8 mouse cellular contexts compared by ENCODE assay signal in the genomic region with DNA sequence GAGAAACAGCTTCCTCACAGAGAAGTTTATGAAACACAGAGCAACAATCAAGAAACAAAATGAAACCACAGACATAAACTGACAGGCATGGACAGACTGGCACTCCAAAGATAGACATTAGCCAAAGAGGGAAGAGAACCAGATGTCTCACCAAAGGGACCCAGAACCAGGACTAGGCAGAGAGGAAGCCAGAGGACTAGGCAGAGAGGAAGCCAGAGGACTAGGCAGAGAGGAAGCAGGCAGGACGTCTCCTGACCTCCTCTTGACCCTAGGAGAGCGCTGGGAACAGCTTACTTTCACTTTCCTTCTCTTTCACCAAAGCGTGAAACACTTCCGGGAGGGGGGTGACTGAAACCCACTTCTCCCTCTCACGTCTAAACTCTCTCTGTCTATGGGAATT. TPM values are rescaled to one million over a fixed set of nuclear protein-coding genes. Genes with fewer than 3 reads are reported as not detected.
A peak's percentile ranks its signal among the peaks of the same experiment; 100 is the strongest.
DNase-seq lines count a peak whose midpoint lies in the region; TF ChIP-seq lines count a peak whose summit lies in the region.

No protein-coding gene starts in this region.

- no peak for TF ChIP-seq CTCF in heart, adult 2 months (IDR thresholded peaks at IDR 0.05)

- DNase-seq in CD4-positive, CD25-positive, alpha-beta regulatory T cell, adult 2 months (ENCODE audit: low read depth, low spot score): peak; percentile 79
- peak; percentile 80 for DNase-seq in adipocyte (ENCODE audit: low spot score)
- peak; percentile 61 to 79 for DNase-seq in heart, adult 2 months
- peak; percentile 75 for DNase-seq in kidney, postnatal 10 days
- DNase-seq in thymus, adult 18-20 months: peak; percentile 42 to 63
- no peak for DNase-seq in cerebellum, postnatal 25 days
- no peak for DNase-seq in ovary, postnatal 14 days (ENCODE audit: low spot score)

- TF ChIP-seq EP300 in heart, adult 2 months (IDR thresholded peaks at IDR 0.05; ENCODE audit: insufficient read depth, low read depth, low read length): no peak

- no peaks in the 10 kb centered on the region for H3K79me2 ChIP-seq in heart, adult 2 months (replicated peaks; ENCODE audit: control insufficient read depth, insufficient read depth, low read length)
- no peaks in the 10 kb centered on the region for H3K79me2 ChIP-seq in macrophage (ENCODE audit: inconsistent target)

- peak; percentile 52; the same call in 1 of the 2 replicates for TF ChIP-seq POLR2A in heart, adult 2 months (IDR thresholded peaks at IDR 0.05; ENCODE audit: insufficient read depth, low read depth, low read length)

- no peaks in the 10 kb centered on the region for H3K27me3 ChIP-seq in heart, adult 2 months (ENCODE audit: control insufficient read depth, insufficient read depth, low read length)

- WGBS in heart, adult 2 months: 3% methylated on average over 5 of the region's 5 CpGs
- 4% methylated on average over 5 of the region's 5 CpGs for WGBS in macrophage (ENCODE audit: missing documents)

- peak overlapping the region; percentile 73 for H3K27ac ChIP-seq in heart, adult 2 months
- peak overlapping the region; percentile 69 for H3K27ac ChIP-seq in macrophage

- H3K36me3 ChIP-seq in heart, adult 2 months (ENCODE audit: control insufficient read depth, insufficient read depth, low read length): no peaks in the 10 kb centered on the region
- no peaks in the 10 kb centered on the region for H3K36me3 ChIP-seq in macrophage (ENCODE audit: inconsistent target)

- intact Hi-C loops in heart, adult 2 months (cut with DNase I): loop anchor here (5.0 kb wide), 1 partner anchor 382 kb away; no protein-coding TSS in a partner anchor

- peaks cover 6% of the 10 kb centered on the region for H3K4me1 ChIP-seq in heart, adult 2 months (ENCODE audit: control insufficient read depth, insufficient read depth, low read length)

- H3K4me3 ChIP-seq in heart, adult 2 months: peak overlapping the region; percentile 46
- peak overlapping the region; percentile 22 for H3K4me3 ChIP-seq in macrophage (ENCODE audit: inconsistent target)

- peak overlapping the region; percentile 43 for H3K9ac ChIP-seq in heart, adult 2 months (ENCODE audit: low read depth, low read length)

RNA-seq across cellular contexts. Expression of gene Ccdc88b, which starts 11.3 kb away (rescaled TPM):
- total RNA-seq in heart, adult 2 months (2021): 1 to 10 TPM in 1 of 2 experiments, under 1 TPM in 1; 0.86 to 1.0 TPM
- 0.94 and 1.8 TPM in 2 replicates for polyA plus RNA-seq in heart, adult 2 months (2012; rRNA removed)
- 100 to 1,000 TPM in 20 of 26 experiments, 10 to 100 TPM in 6; 61.5 to 528 (median 169) TPM for total RNA-seq in macrophage (2018; cell fraction: chromatin; rRNA removed)
- 10 to 100 TPM; 23.7 to 58.1 (median 40.5) TPM for total RNA-seq in macrophage (2018; cell fraction: cytosol; rRNA removed)
- total RNA-seq in macrophage (2018; cell fraction: nucleus; rRNA removed): 100 to 1,000 TPM in 14 of 26 experiments, 10 to 100 TPM in 12; 39.5 to 274 (median 109) TPM
- 16.2 to 28.6 TPM (median 21.1 TPM) in 3 replicates for polyA plus RNA-seq in macrophage (2018)

RNA-seq across cellular contexts. Expression of gene Rps6ka4, which starts 28.9 kb away (rescaled TPM):
- total RNA-seq in heart, adult 2 months (2021): 10 to 100 TPM; 15.9 to 17.9 TPM
- polyA plus RNA-seq in heart, adult 2 months (2012; rRNA removed): 11.8 and 12.9 TPM in 2 replicates
- total RNA-seq in macrophage (2018; cell fraction: chromatin; rRNA removed): 100 to 1,000 TPM in 3 of 26 experiments, 10 to 100 TPM in 23; 20.7 to 276 (median 45.8) TPM
- total RNA-seq in macrophage (2018; cell fraction: cytosol; rRNA removed): 10 to 100 TPM; 20.8 to 44.8 (median 28.9) TPM
- total RNA-seq in macrophage (2018; cell fraction: nucleus; rRNA removed): 10 to 100 TPM; 18.4 to 95.2 (median 38.5) TPM
- 15.5 to 39.8 TPM (median 30.3 TPM) in 3 replicates for polyA plus RNA-seq in macrophage (2018)

RNA-seq across cellular contexts. Expression of gene Trmt112, which starts 40.1 kb away (rescaled TPM):
- total RNA-seq in heart, adult 2 months (2021): 10 to 100 TPM; 32.0 to 38.5 TPM
- 67.9 and 71.5 TPM in 2 replicates for polyA plus RNA-seq in heart, adult 2 months (2012; rRNA removed)
- total RNA-seq in macrophage (2018; cell fraction: chromatin; rRNA removed): 10 to 100 TPM; 15.0 to 55.4 (median 28.3) TPM
- total RNA-seq in macrophage (2018; cell fraction: cytosol; rRNA removed): 100 to 1,000 TPM in 1 of 26 experiments, 10 to 100 TPM in 25; 50.6 to 102 (median 84.3) TPM
- 100 to 1,000 TPM in 1 of 26 experiments, 10 to 100 TPM in 25; 23.1 to 102 (median 67.4) TPM for total RNA-seq in macrophage (2018; cell fraction: nucleus; rRNA removed)
- 70.0 to 96.1 TPM (median 81.1 TPM) in 3 replicates for polyA plus RNA-seq in macrophage (2018)

RNA-seq across cellular contexts. Expression of gene Prdx5, which starts 40.6 kb away (rescaled TPM):
- total RNA-seq in heart, adult 2 months (2021): 100 to 1,000 TPM; 651 to 766 TPM
- polyA plus RNA-seq in heart, adult 2 months (2012; rRNA removed): 411 and 490 TPM in 2 replicates
- 100 to 1,000 TPM in 14 of 26 experiments, 10 to 100 TPM in 12; 23.7 to 378 (median 132) TPM for total RNA-seq in macrophage (2018; cell fraction: chromatin; rRNA removed)
- total RNA-seq in macrophage (2018; cell fraction: cytosol; rRNA removed): 1,000 to 10,000 TPM in 6 of 26 experiments, 100 to 1,000 TPM in 20; 242 to 1,163 (median 634) TPM
- total RNA-seq in macrophage (2018; cell fraction: nucleus; rRNA removed): 100 to 1,000 TPM in 22 of 26 experiments, 10 to 100 TPM in 4; 59.1 to 620 (median 234) TPM
- 147 to 393 TPM (median 352 TPM) in 3 replicates for polyA plus RNA-seq in macrophage (2018)

RNA-seq across cellular contexts. Expression of gene Esrra, which starts 52.3 kb away (rescaled TPM):
- 100 to 1,000 TPM; 156 to 180 TPM for total RNA-seq in heart, adult 2 months (2021)
- 135 and 152 TPM in 2 replicates for polyA plus RNA-seq in heart, adult 2 months (2012; rRNA removed)
- total RNA-seq in macrophage (2018; cell fraction: chromatin; rRNA removed): 100 to 1,000 TPM in 19 of 26 experiments, 10 to 100 TPM in 7; 69.4 to 227 (median 145) TPM
- 10 to 100 TPM; 19.1 to 43.0 (median 29.9) TPM for total RNA-seq in macrophage (2018; cell fraction: cytosol; rRNA removed)
- 100 to 1,000 TPM in 3 of 26 experiments, 10 to 100 TPM in 23; 55.8 to 110 (median 84.3) TPM for total RNA-seq in macrophage (2018; cell fraction: nucleus; rRNA removed)
- polyA plus RNA-seq in macrophage (2018): 11.0 to 32.7 TPM (median 31.3 TPM) in 3 replicates

Comparison
In these comparisons a context has a peak if more than half of its experiments do, and no peak if none do; other contexts are left out.
1. DNase-seq: peak in CD4-positive, CD25-positive, alpha-beta regulatory T cell, adult 2 months (single experiment), adipocyte (single experiment), heart, adult 2 months (2 of 2), kidney, postnatal 10 days (single experiment) and thymus, adult 18-20 months (2 of 2); none in cerebellum, postnatal 25 days (0 of 2) and ovary, postnatal 14 days (single experiment).